Mouse (Mus musculus): Measurements from ENCODE around the gene Lemd2. TPM values are rescaled to one million over a fixed set of nuclear protein-coding genes. Genes with fewer than 3 reads are reported as not detected.
"Not testable (repeated sequence)": the region's sequence is repeated elsewhere in the genome, so short reads cannot be mapped to it uniquely, and the experiment has no call there.

The Lemd2 gene
- polyA plus RNA-seq, 1 experiment from 2014 or later: 14.5 TPM

GRCm38 (mm10) chr17:27240556-27241457, 36.5 kb upstream of the Lemd2 start:
- Histone ChIP-seq H3K4me1 (ENCODE audit: control insufficient read depth, insufficient read depth, low read length) (no peaks in the 10 kb centered on the region), H3K4me3 (ENCODE audit: low read length) (no peak overlapping the region), H3K27me3 (ENCODE audit: control insufficient read depth, insufficient read depth, low read length) (no peaks in the 10 kb centered on the region), H3K36me3 (ENCODE audit: control insufficient read depth, insufficient read depth, low read length) (no peaks in the 10 kb centered on the region), H3K4me2 (replicated peaks; ENCODE audit: low read depth, low read length) (no peak overlapping the region), H3K27ac (ENCODE audit: low read depth, low read length) (no peak overlapping the region), H3K9me3 (ENCODE audit: control insufficient read depth, low read length) (no peaks in the 10 kb centered on the region), H3K9ac (ENCODE audit: low read depth, low read length) (no peak overlapping the region)
- 48% methylated on average over 15 of the region's 15 CpGs for WGBS
- peak; percentile 35; the same call in 1 of the 2 replicates for ATAC-seq (ENCODE audit: low FRiP score, low TSS enrichment)

GRCm38 (mm10) chr17:27239941-27240340, 35.7 kb upstream of the Lemd2 start:
- Histone ChIP-seq H3K4me1 (ENCODE audit: control insufficient read depth, insufficient read depth, low read length) (no peaks in the 10 kb centered on the region), H3K9ac (ENCODE audit: low read depth, low read length) (no peak overlapping the region), H3K36me3 (ENCODE audit: control insufficient read depth, insufficient read depth, low read length) (no peaks in the 10 kb centered on the region), H3K4me2 (replicated peaks; ENCODE audit: low read depth, low read length) (no peak overlapping the region), H3K27me3 (ENCODE audit: control insufficient read depth, insufficient read depth, low read length) (no peaks in the 10 kb centered on the region), H3K27ac (ENCODE audit: low read depth, low read length) (no peak overlapping the region), H3K4me3 (ENCODE audit: low read length) (no peak overlapping the region), H3K9me3 (ENCODE audit: control insufficient read depth, low read length) (no peaks in the 10 kb centered on the region)
- no peak for ATAC-seq (ENCODE audit: low FRiP score, low TSS enrichment)
- 91% methylated on average over 5 of the region's 5 CpGs for WGBS

GRCm38 (mm10) chr17:27238637-27239036, 34.4 kb upstream of the Lemd2 start:
- 36% methylated on average over 8 of the region's 8 CpGs for WGBS
- H3K4me2 ChIP-seq (replicated peaks; ENCODE audit: low read depth, low read length): no peak overlapping the region
- no peak for ATAC-seq (ENCODE audit: low FRiP score, low TSS enrichment)
- H3K9ac ChIP-seq (ENCODE audit: low read depth, low read length): no peak overlapping the region
- no peak overlapping the region for H3K4me3 ChIP-seq (ENCODE audit: low read length)
- no peaks in the 10 kb centered on the region for H3K36me3 ChIP-seq (ENCODE audit: control insufficient read depth, insufficient read depth, low read length)
- no peaks in the 10 kb centered on the region for H3K4me1 ChIP-seq (ENCODE audit: control insufficient read depth, insufficient read depth, low read length)
- no peaks in the 10 kb centered on the region for H3K9me3 ChIP-seq (ENCODE audit: control insufficient read depth, low read length)
- H3K27me3 ChIP-seq (ENCODE audit: control insufficient read depth, insufficient read depth, low read length): no peaks in the 10 kb centered on the region
- H3K27ac ChIP-seq (ENCODE audit: low read depth, low read length): no peak overlapping the region

- no peak overlapping the region for H3K4me3 ChIP-seq (ENCODE audit: low read length)
- WGBS: 81% methylated on average over 8 of the region's 8 CpGs
- H3K4me1 ChIP-seq (ENCODE audit: control insufficient read depth, insufficient read depth, low read length): no peaks in the 10 kb centered on the region
- H3K9ac ChIP-seq (ENCODE audit: low read depth, low read length): no peak overlapping the region
- H3K9me3 ChIP-seq (ENCODE audit: control insufficient read depth, low read length): no peaks in the 10 kb centered on the region
- no peaks in the 10 kb centered on the region for H3K27me3 ChIP-seq (ENCODE audit: control insufficient read depth, insufficient read depth, low read length)
- H3K27ac ChIP-seq (ENCODE audit: low read depth, low read length): no peak overlapping the region
- ATAC-seq (ENCODE audit: low FRiP score, low TSS enrichment): no peak
- H3K4me2 ChIP-seq (replicated peaks; ENCODE audit: low read depth, low read length): no peak overlapping the region
- H3K36me3 ChIP-seq (ENCODE audit: control insufficient read depth, insufficient read depth, low read length): no peaks in the 10 kb centered on the region
Measured at GRCm38 (mm10) chr17:27237731-27238130, 33.5 kb upstream of the Lemd2 start.

- Histone ChIP-seq H3K4me3 (ENCODE audit: low read length) (no peak overlapping the region), H3K27ac (ENCODE audit: low read depth, low read length) (no peak overlapping the region), H3K9me3 (ENCODE audit: control insufficient read depth, low read length) (no peaks in the 10 kb centered on the region), H3K27me3 (ENCODE audit: control insufficient read depth, insufficient read depth, low read length) (no peaks in the 10 kb centered on the region; the same call in 1 of the 2 replicates), H3K4me1 (ENCODE audit: control insufficient read depth, insufficient read depth, low read length) (no peaks in the 10 kb centered on the region), H3K36me3 (ENCODE audit: control insufficient read depth, insufficient read depth, low read length) (no peaks in the 10 kb centered on the region), H3K4me2 (replicated peaks; ENCODE audit: low read depth, low read length) (no peak overlapping the region), H3K9ac (ENCODE audit: low read depth, low read length) (no peak overlapping the region)
- WGBS: 80% methylated on average over 7 of the region's 7 CpGs
- ATAC-seq (ENCODE audit: low FRiP score, low TSS enrichment): no peak
Measured at GRCm38 (mm10) chr17:27233298-27233697, 29.0 kb upstream of the Lemd2 start.

- H3K9ac ChIP-seq (ENCODE audit: low read depth, low read length): no peak overlapping the region
- H3K4me2 ChIP-seq (replicated peaks; ENCODE audit: low read depth, low read length): no peak overlapping the region
- H3K4me3 ChIP-seq (ENCODE audit: low read length): no peak overlapping the region
- H3K27ac ChIP-seq (ENCODE audit: low read depth, low read length): no peak overlapping the region
- H3K27me3 ChIP-seq (ENCODE audit: control insufficient read depth, insufficient read depth, low read length): no peaks in the 10 kb centered on the region; the same call in 1 of the 2 replicates
- H3K9me3 ChIP-seq (ENCODE audit: control insufficient read depth, low read length): no peaks in the 10 kb centered on the region
- H3K36me3 ChIP-seq (ENCODE audit: control insufficient read depth, insufficient read depth, low read length): no peaks in the 10 kb centered on the region
- no peak for ATAC-seq (ENCODE audit: low FRiP score, low TSS enrichment)
- 81% methylated on average over 3 of the region's 3 CpGs for WGBS
- no peaks in the 10 kb centered on the region for H3K4me1 ChIP-seq (ENCODE audit: control insufficient read depth, insufficient read depth, low read length)
Measured at GRCm38 (mm10) chr17:27232176-27232575, 27.9 kb upstream of the Lemd2 start.

GRCm38 (mm10) chr17:27231586-27231985, 27.3 kb upstream of the Lemd2 start:
- H3K9ac ChIP-seq (ENCODE audit: low read depth, low read length); H3K4me2 ChIP-seq (replicated peaks; ENCODE audit: low read depth, low read length); H3K36me3 ChIP-seq (ENCODE audit: control insufficient read depth, insufficient read depth, low read length); H3K27ac ChIP-seq (ENCODE audit: low read depth, low read length); H3K27me3 ChIP-seq (ENCODE audit: control insufficient read depth, insufficient read depth, low read length); H3K9me3 ChIP-seq (ENCODE audit: control insufficient read depth, low read length); H3K4me3 ChIP-seq (ENCODE audit: low read length); H3K4me1 ChIP-seq (ENCODE audit: control insufficient read depth, insufficient read depth, low read length); ATAC-seq (ENCODE audit: low FRiP score, low TSS enrichment): not testable (repeated sequence)
- WGBS: 88% methylated on average over 4 of the region's 4 CpGs

- H3K36me3 ChIP-seq (ENCODE audit: control insufficient read depth, insufficient read depth, low read length): no peaks in the 10 kb centered on the region
- no peak for ATAC-seq (ENCODE audit: low FRiP score, low TSS enrichment)
Measured at GRCm38 (mm10) chr17:27231146-27231503, 26.9 kb upstream of the Lemd2 start.

GRCm38 (mm10) chr17:27230455-27231145, 26.3 kb upstream of the Lemd2 start:
- 55% methylated on average over 8 of the region's 8 CpGs for WGBS
- Histone ChIP-seq H3K27me3 (ENCODE audit: control insufficient read depth, insufficient read depth, low read length) (no peaks in the 10 kb centered on the region; the same call in 1 of the 2 replicates), H3K36me3 (ENCODE audit: control insufficient read depth, insufficient read depth, low read length) (no peaks in the 10 kb centered on the region), H3K4me2 (replicated peaks; ENCODE audit: low read depth, low read length) (no peak overlapping the region), H3K9me3 (ENCODE audit: control insufficient read depth, low read length) (no peaks in the 10 kb centered on the region), H3K27ac (ENCODE audit: low read depth, low read length) (no peak overlapping the region), H3K9ac (ENCODE audit: low read depth, low read length) (no peak overlapping the region), H3K4me1 (ENCODE audit: control insufficient read depth, insufficient read depth, low read length) (no peaks in the 10 kb centered on the region), H3K4me3 (ENCODE audit: low read length) (no peak overlapping the region)
- no peak for ATAC-seq (ENCODE audit: low FRiP score, low TSS enrichment)

More at GRCm38 (mm10) chr17:27231146-27231503, 26.9 kb upstream of the Lemd2 start:
- Histone ChIP-seq H3K9ac (ENCODE audit: low read depth, low read length) (no peak overlapping the region), H3K27ac (ENCODE audit: low read depth, low read length) (no peak overlapping the region), H3K4me1 (ENCODE audit: control insufficient read depth, insufficient read depth, low read length) (no peaks in the 10 kb centered on the region), H3K9me3 (ENCODE audit: control insufficient read depth, low read length) (no peaks in the 10 kb centered on the region), H3K4me3 (ENCODE audit: low read length) (no peak overlapping the region), H3K27me3 (ENCODE audit: control insufficient read depth, insufficient read depth, low read length) (no peaks in the 10 kb centered on the region; the same call in 1 of the 2 replicates), H3K4me2 (replicated peaks; ENCODE audit: low read depth, low read length) (no peak overlapping the region)
- 78% methylated on average over 6 of the region's 6 CpGs for WGBS

Data from kidney, embryonic 14.5 days (tissue).